Mouse (Mus musculus) hindbrain, embryonic 14.5 days (tissue): ENCODE results near the gene Myof. TPM values are rescaled to one million over a fixed set of nuclear protein-coding genes. Genes with fewer than 3 reads are reported as not detected.

Experiments used
- ATAC-seq: fragments of 200-750 bp; cut with Nextera tagmentation; 2 replicates; pipeline ENCODE4 v1.8.0; 2017; ENCODE audit warnings: moderate number of reproducible peaks, mild to moderate bottlenecking, moderate TSS enrichment, moderate library complexity; ENCODE audit not compliant: low FRiP score
- DNase-seq: peaks from one replicate; pipeline ENCODE4 v3.0.0-alpha.2; 2015; ENCODE audit warnings: low spot score
- H3K27ac ChIP-seq: fragments of 300-500 bp; sonication (generic); 2 replicates; pipeline ENCODE4 v1.5.1; 2014; ENCODE audit warnings: mild to moderate bottlenecking, moderate library complexity
- H3K27me3 ChIP-seq: fragments of 300-500 bp; sonication (generic); 2 replicates; pipeline ENCODE4 v1.6.1; 2014; ENCODE audit warnings: mild to moderate bottlenecking, low read length, mixed read lengths; ENCODE audit not compliant: control insufficient read depth, insufficient read depth
- H3K36me3 ChIP-seq: fragments of 300-500 bp; sonication (generic); replicated peaks from 2 replicates; pipeline ENCODE4 v1.6.1; 2014; ENCODE audit not compliant: control insufficient read depth, insufficient read depth
- H3K4me1 ChIP-seq: fragments of 300-500 bp; sonication (generic); replicated peaks from 2 replicates; pipeline ENCODE4 v1.6.1; 2014; ENCODE audit warnings: antibody characterized with exemption, low read length, mixed read lengths; ENCODE audit not compliant: control insufficient read depth, insufficient read depth
- H3K4me2 ChIP-seq: fragments of 300-500 bp; sonication (generic); replicated peaks from 2 replicates; pipeline ENCODE4 v1.6.1; 2014; ENCODE audit warnings: mild to moderate bottlenecking, moderate library complexity
- H3K4me3 ChIP-seq: fragments of 300-500 bp; sonication (generic); replicated peaks from 2 replicates; pipeline ENCODE4 v1.5.1; 2014; ENCODE audit warnings: mild to moderate bottlenecking, low read length
- H3K9ac ChIP-seq: fragments of 300-500 bp; sonication (generic); 2 replicates; pipeline ENCODE4 v1.6.1; 2014
- H3K9me3 ChIP-seq: fragments of 300-500 bp; sonication (generic); 2 replicates; pipeline ENCODE4 v1.6.1; 2016; ENCODE audit warnings: low read length; ENCODE audit not compliant: control insufficient read depth
- WGBS: fragments of 180-500 bp; shearing (Covaris S2); extraction: QIAGEN DNeasy Blood & Tissue Kit; methylation state at CpG from one replicate; pipeline ENCODE4 v1.1.7; 2014; 5-methylcytosine and 5-hydroxymethylcytosine counted together
- polyA plus RNA-seq: library from polyadenylated mRNA; unstranded; fragments of >200 nt; fragmentation: Nextera tagmentation; extraction: Ambion mirVana; gene quantifications from 2 replicates; pipeline ENCODE4 v1.2.1, GENCODE M21; 2014

Gene Myof
- polyA plus RNA-seq, 1 experiment from 2014 or later, result 3.2 TPM

DNA sequence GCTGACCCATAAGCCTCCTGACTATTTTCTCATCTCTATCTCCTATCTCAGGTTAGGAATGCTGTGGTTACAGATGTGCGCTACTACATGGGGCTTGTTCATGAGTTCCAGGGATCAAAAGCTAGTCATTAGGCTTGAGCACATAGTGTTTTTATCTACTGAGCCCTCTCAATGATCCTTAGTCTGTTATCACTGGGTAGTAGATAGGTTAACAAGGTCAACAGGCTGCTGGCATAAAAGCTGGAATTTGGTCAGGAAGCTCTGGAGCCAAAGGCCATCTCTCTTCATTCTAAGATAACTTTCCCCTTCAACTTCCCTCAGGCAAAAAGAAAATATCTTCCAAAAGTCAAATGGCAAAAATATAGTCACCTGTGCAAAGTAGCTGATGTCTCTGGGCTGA lies 183.1 kb downstream of the Myof start:
- Histone ChIP-seq H3K27me3 (no peaks in the 10 kb centered on the region), H3K9me3 (no peaks in the 10 kb centered on the region), H3K36me3 (no peaks in the 10 kb centered on the region), H3K4me1 (no peaks in the 10 kb centered on the region), H3K9ac (no peak overlapping the region), H3K27ac (no peak overlapping the region), H3K4me2 (no peak overlapping the region), H3K4me3 (no peak overlapping the region)
- no peak for DNase-seq
- 97% methylated on average over 1 of the region's 1 CpGs for WGBS
- ATAC-seq, result no peak

DNA sequence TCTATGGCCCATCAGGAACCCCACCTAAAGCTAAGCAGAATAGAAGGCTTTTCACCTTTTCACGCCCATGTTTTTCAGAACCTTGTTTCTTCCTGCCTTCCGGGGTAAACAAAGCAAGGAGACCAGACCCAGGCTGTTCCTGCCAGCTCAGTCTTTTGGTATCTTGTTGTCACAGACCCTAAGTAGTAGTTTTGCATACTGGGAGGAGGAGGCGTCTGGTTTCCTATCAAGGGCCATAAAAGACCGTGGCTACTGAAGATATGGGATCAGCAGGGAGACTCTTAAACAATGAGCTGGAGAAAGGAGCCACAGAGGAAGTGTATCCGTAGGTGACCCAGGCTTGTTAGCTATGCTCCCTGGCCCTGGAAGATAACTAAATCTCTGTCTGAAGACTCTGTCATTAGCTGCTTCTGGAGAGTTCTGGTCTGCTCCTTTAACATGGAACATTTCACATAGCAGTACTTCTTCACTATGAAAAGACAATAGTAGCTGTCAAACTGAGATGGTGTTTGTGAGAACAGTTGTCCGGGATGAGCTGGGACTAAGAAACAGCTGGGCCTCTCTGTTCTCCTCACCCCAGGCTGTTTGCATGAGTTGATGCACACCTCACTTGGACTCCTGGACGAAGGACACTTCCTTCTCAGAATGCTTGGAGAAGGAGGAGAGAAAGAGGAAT lies 184.8 kb downstream of the Myof start:
- Histone ChIP-seq H3K9ac (no peak overlapping the region), H3K27ac (no peak overlapping the region), H3K4me1 (no peaks in the 10 kb centered on the region), H3K27me3 (no peaks in the 10 kb centered on the region), H3K9me3 (no peaks in the 10 kb centered on the region), H3K4me2 (no peak overlapping the region), H3K4me3 (no peak overlapping the region), H3K36me3 (no peaks in the 10 kb centered on the region)
- no peak for DNase-seq
- 38% methylated on average over 7 of the region's 7 CpGs for WGBS
- ATAC-seq, result no peak

DNA sequence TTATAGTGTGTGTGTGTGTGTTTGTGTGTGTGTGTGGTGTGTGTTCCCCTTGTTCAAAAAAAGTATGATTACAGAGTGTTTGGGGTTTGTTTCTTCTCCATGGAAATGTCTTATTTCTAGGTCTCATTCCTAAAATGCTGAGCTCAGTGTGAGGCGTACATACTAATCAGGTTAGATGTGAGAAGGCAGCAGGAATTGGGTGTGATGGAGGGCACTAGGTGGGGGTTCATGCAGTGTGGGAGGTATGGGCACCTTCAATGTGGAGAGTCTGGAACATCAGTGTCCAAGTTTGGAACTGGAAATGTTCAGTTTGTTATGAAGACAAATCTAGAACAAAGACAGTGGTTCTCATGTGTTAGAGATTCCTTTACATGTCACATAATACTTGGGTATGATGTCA lies 191.3 kb downstream of the Myof start:
- WGBS, result 74% methylated on average over 1 of the region's 1 CpGs
- H3K36me3 ChIP-seq, result no peaks in the 10 kb centered on the region
- no peaks in the 10 kb centered on the region for H3K4me1 ChIP-seq
- no peaks in the 10 kb centered on the region for H3K9me3 ChIP-seq
- H3K9ac ChIP-seq, result no peak overlapping the region
- H3K4me3 ChIP-seq, result no peak overlapping the region
- no peak for ATAC-seq
- no peak overlapping the region for H3K27ac ChIP-seq
- no peak overlapping the region for H3K4me2 ChIP-seq
- no peaks in the 10 kb centered on the region for H3K27me3 ChIP-seq
- DNase-seq, result no peak

DNA sequence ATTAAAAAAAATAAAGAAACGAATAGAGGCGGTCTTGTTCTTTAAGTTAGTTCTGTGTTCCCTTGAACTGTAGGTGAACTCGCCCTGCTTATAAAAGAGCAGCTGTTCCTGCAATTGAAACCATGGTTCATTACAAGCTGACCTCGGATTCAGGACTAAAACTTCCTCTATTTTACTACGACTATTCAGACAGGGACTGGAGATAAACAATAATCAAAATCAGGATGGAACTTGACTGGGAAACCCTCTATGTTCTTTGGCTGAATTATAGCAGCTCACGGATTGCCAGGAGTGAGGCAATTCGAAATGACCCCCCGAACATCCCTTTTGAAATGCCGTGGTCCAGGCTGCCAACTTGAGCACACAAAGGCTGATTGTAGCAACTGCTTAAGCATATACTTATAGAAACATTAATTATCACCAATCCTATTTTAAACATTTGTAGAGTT lies 191.8 kb downstream of the Myof start:
- Histone ChIP-seq H3K4me3 (no peak overlapping the region), H3K4me1 (no peaks in the 10 kb centered on the region), H3K9me3 (no peaks in the 10 kb centered on the region), H3K27me3 (no peaks in the 10 kb centered on the region), H3K4me2 (no peak overlapping the region), H3K27ac (no peak overlapping the region), H3K36me3 (no peaks in the 10 kb centered on the region), H3K9ac (no peak overlapping the region)
- WGBS, result 56% methylated on average over 9 of the region's 9 CpGs
- DNase-seq, result no peak
- no peak for ATAC-seq

Other genes starting within 250 kb of the Myof start
- 4.6 and 6.8 TPM in 2 replicates for gene Cep55, start 11.4 kb upstream of the Myof start, polyA plus RNA-seq
- 0.20 TPM in 1 of 2 replicates, not detected in the other for gene Ffar4, start 53.5 kb upstream of the Myof start, polyA plus RNA-seq
- gene Rbp4, start 81.7 kb upstream of the Myof start, polyA plus RNA-seq, result 5.3 and 9.3 TPM in 2 replicates
- gene Pde6c, start 89.2 kb upstream of the Myof start, polyA plus RNA-seq, result 0.21 and 0.22 TPM in 2 replicates
- gene Fra10ac1, start 180.6 kb upstream of the Myof start, polyA plus RNA-seq, result 33.5 and 34.5 TPM in 2 replicates
- gene Lgi1, start 221.0 kb upstream of the Myof start, polyA plus RNA-seq, result 22.2 TPM in 2 replicates